Mouse (Mus musculus): ENCODE measurements around the gene Stac. TPM values are rescaled to one million over a fixed set of nuclear protein-coding genes. Genes with fewer than 3 reads are reported as not detected.

Gene Stac
- 1.0 TPM in 2 replicates for polyA plus RNA-seq (2016; fragmentation: Nextera tagmentation; extraction: Ambion mirVana)

- WGBS: 3% methylated on average over 54 of the region's 64 CpGs
- Histone ChIP-seq H3K27me3 (peaks cover 34% of the 10 kb centered on the region), H3K4me3 (peak within 1 kb of the TSS; percentile 59)
These were observed at the start of gene Stac for GRCm38 (mm10) chr9:111689680-111690483. Gene Stac, minus strand, starts transcription at chr9:111690348.

GRCm38 (mm10) chr9:111739431-111740245 lies 49.5 kb upstream of the Stac start:
- Histone ChIP-seq H3K4me2 (replicated peaks) (no peak overlapping the region), H3K9me3 (no peaks in the 10 kb centered on the region), H3K9ac (replicated peaks) (no peak overlapping the region), H3K27me3 (no peaks in the 10 kb centered on the region), H3K36me3 (no peaks in the 10 kb centered on the region), H3K27ac (replicated peaks) (0 out of 2 replicates have a peak overlapping the region, but pooled peaks have one; percentile 20), H3K4me3 (no peak overlapping the region), H3K4me1 (no peaks in the 10 kb centered on the region)
- ATAC-seq (ENCODE audit: low FRiP score, low read depth): no peak
- 81% methylated on average over 10 of the region's 10 CpGs for WGBS

More at GRCm38 (mm10) chr9:111689680-111690483, at the start of gene Stac:
- Histone ChIP-seq H3K9me3 (no peaks in the 10 kb centered on the region), H3K4me2 (replicated peaks) (peak within 1 kb of the TSS; percentile 98), H3K27ac (replicated peaks) (no peak within 1 kb of the TSS), H3K4me1 (0 out of 2 replicates have a peak, but pooled peaks cover 2% of the 10 kb centered on the region), H3K9ac (replicated peaks) (peak within 1 kb of the TSS; percentile 66), H3K36me3 (no peaks in the 10 kb centered on the region)
- peak; percentile 89 for ATAC-seq (ENCODE audit: low FRiP score, low read depth)

GRCm38 (mm10) chr9:111739026-111739425 lies 48.9 kb upstream of the Stac start:
- Histone ChIP-seq H3K9ac (replicated peaks) (no peak overlapping the region), H3K9me3 (no peaks in the 10 kb centered on the region), H3K4me2 (replicated peaks) (no peak overlapping the region), H3K36me3 (no peaks in the 10 kb centered on the region), H3K4me1 (no peaks in the 10 kb centered on the region), H3K27me3 (no peaks in the 10 kb centered on the region), H3K4me3 (no peak overlapping the region), H3K27ac (replicated peaks) (no peak overlapping the region)
- ATAC-seq (ENCODE audit: low FRiP score, low read depth): no peak
- WGBS: 81% methylated on average over 3 of the region's 3 CpGs

GRCm38 (mm10) chr9:111737796-111738195 lies 47.6 kb upstream of the Stac start:
- H3K27me3 ChIP-seq: no peaks in the 10 kb centered on the region

GRCm38 (mm10) chr9:111735931-111736330 lies 45.8 kb upstream of the Stac start:
- H3K27ac ChIP-seq (replicated peaks): no peak overlapping the region
- 79% methylated on average over 3 of the region's 3 CpGs for WGBS

More at GRCm38 (mm10) chr9:111737796-111738195, 47.6 kb upstream of the Stac start:
- H3K9me3 ChIP-seq: no peaks in the 10 kb centered on the region
- no peak for ATAC-seq (ENCODE audit: low FRiP score, low read depth)
- H3K27ac ChIP-seq (replicated peaks): no peak overlapping the region
- H3K4me3 ChIP-seq: no peak overlapping the region
- H3K36me3 ChIP-seq: no peaks in the 10 kb centered on the region
- H3K4me2 ChIP-seq (replicated peaks): no peak overlapping the region
- no peaks in the 10 kb centered on the region for H3K4me1 ChIP-seq
- H3K9ac ChIP-seq (replicated peaks): no peak overlapping the region
- 88% methylated on average over 2 of the region's 2 CpGs for WGBS

GRCm38 (mm10) chr9:111731939-111732670 lies 42.0 kb upstream of the Stac start:
- Histone ChIP-seq H3K4me2 (replicated peaks) (no peak overlapping the region), H3K4me1 (no peaks in the 10 kb centered on the region), H3K4me3 (no peak overlapping the region), H3K9ac (replicated peaks) (no peak overlapping the region), H3K27ac (replicated peaks) (no peak overlapping the region), H3K27me3 (no peaks in the 10 kb centered on the region), H3K36me3 (no peaks in the 10 kb centered on the region), H3K9me3 (no peaks in the 10 kb centered on the region)
- no peak for ATAC-seq (ENCODE audit: low FRiP score, low read depth)
- 86% methylated on average over 9 of the region's 9 CpGs for WGBS

More at GRCm38 (mm10) chr9:111735931-111736330, 45.8 kb upstream of the Stac start:
- no peaks in the 10 kb centered on the region for H3K9me3 ChIP-seq
- no peak overlapping the region for H3K4me2 ChIP-seq (replicated peaks)
- H3K9ac ChIP-seq (replicated peaks): no peak overlapping the region
- no peaks in the 10 kb centered on the region for H3K4me1 ChIP-seq
- ATAC-seq (ENCODE audit: low FRiP score, low read depth): no peak
- H3K27me3 ChIP-seq: no peaks in the 10 kb centered on the region
- no peaks in the 10 kb centered on the region for H3K36me3 ChIP-seq
- no peak overlapping the region for H3K4me3 ChIP-seq

GRCm38 (mm10) chr9:111724981-111725593 lies 34.9 kb upstream of the Stac start:
- WGBS: 14% methylated on average over 5 of the region's 5 CpGs
- H3K27me3 ChIP-seq: no peaks in the 10 kb centered on the region

GRCm38 (mm10) chr9:111714457-111714856 lies 24.3 kb upstream of the Stac start:
- H3K4me2 ChIP-seq (replicated peaks): no peak overlapping the region
- 69% methylated on average over 3 of the region's 3 CpGs for WGBS
- no peak overlapping the region for H3K9ac ChIP-seq (replicated peaks)
- no peak overlapping the region for H3K27ac ChIP-seq (replicated peaks)
- H3K36me3 ChIP-seq: no peaks in the 10 kb centered on the region
- no peak overlapping the region for H3K4me3 ChIP-seq
- H3K4me1 ChIP-seq: no peaks in the 10 kb centered on the region
- no peaks in the 10 kb centered on the region for H3K27me3 ChIP-seq
- H3K9me3 ChIP-seq: no peaks in the 10 kb centered on the region
- no peak for ATAC-seq (ENCODE audit: low FRiP score, low read depth)

More at GRCm38 (mm10) chr9:111724981-111725593, 34.9 kb upstream of the Stac start:
- H3K4me3 ChIP-seq: no peak overlapping the region
- ATAC-seq (ENCODE audit: low FRiP score, low read depth): no peak
- H3K4me1 ChIP-seq: no peaks in the 10 kb centered on the region
- H3K27ac ChIP-seq (replicated peaks): no peak overlapping the region
- H3K9ac ChIP-seq (replicated peaks): no peak overlapping the region
- no peaks in the 10 kb centered on the region for H3K36me3 ChIP-seq
- no peak overlapping the region for H3K4me2 ChIP-seq (replicated peaks)
- H3K9me3 ChIP-seq: no peaks in the 10 kb centered on the region

GRCm38 (mm10) chr9:111700101-111700500 lies 10.0 kb upstream of the Stac start:
- H3K4me2 ChIP-seq (replicated peaks): no peak overlapping the region
- ATAC-seq (ENCODE audit: low FRiP score, low read depth): no peak
- 86% methylated on average over 2 of the region's 2 CpGs for WGBS
- no peaks in the 10 kb centered on the region for H3K27me3 ChIP-seq
- no peaks in the 10 kb centered on the region for H3K4me1 ChIP-seq
- H3K27ac ChIP-seq (replicated peaks): no peak overlapping the region
- H3K9me3 ChIP-seq: no peaks in the 10 kb centered on the region
- no peaks in the 10 kb centered on the region for H3K36me3 ChIP-seq
- H3K4me3 ChIP-seq: no peak overlapping the region
- no peak overlapping the region for H3K9ac ChIP-seq (replicated peaks)

- WGBS: 11% methylated on average over 6 of the region's 6 CpGs
- ATAC-seq (ENCODE audit: low FRiP score, low read depth): no peak
- H3K27me3 ChIP-seq: peaks cover 34% of the 10 kb centered on the region
- peak overlapping the region; percentile 66; the same call in 1 of the 2 replicates for H3K9ac ChIP-seq (replicated peaks)
- no peaks in the 10 kb centered on the region for H3K36me3 ChIP-seq
- 0 out of 2 replicates have a peak, but pooled peaks cover 2% of the 10 kb centered on the region for H3K4me1 ChIP-seq
- no peak overlapping the region for H3K27ac ChIP-seq (replicated peaks)
- H3K9me3 ChIP-seq: no peaks in the 10 kb centered on the region
- H3K4me2 ChIP-seq (replicated peaks): peak overlapping the region; percentile 98
- peak overlapping the region; percentile 59 for H3K4me3 ChIP-seq
These were observed 322 bp upstream of the Stac start for GRCm38 (mm10) chr9:111690484-111690855.

- no peak overlapping the region for H3K9ac ChIP-seq (replicated peaks)
- 0 out of 2 replicates have a peak, but pooled peaks cover 2% of the 10 kb centered on the region for H3K4me1 ChIP-seq
- no peaks in the 10 kb centered on the region for H3K9me3 ChIP-seq
- peaks cover 34% of the 10 kb centered on the region for H3K27me3 ChIP-seq
- ATAC-seq (ENCODE audit: low FRiP score, low read depth): no peak
- H3K36me3 ChIP-seq: no peaks in the 10 kb centered on the region
- no peak overlapping the region for H3K4me2 ChIP-seq (replicated peaks)
- no peak overlapping the region for H3K27ac ChIP-seq (replicated peaks)
- 92% methylated on average over 11 of the region's 11 CpGs for WGBS
- no peak overlapping the region for H3K4me3 ChIP-seq
These were observed 1.0 kb downstream of the Stac start for GRCm38 (mm10) chr9:111689146-111689545.

Data from midbrain, embryonic 12.5 days (tissue).